Mouse (Mus musculus): ENCODE results near the gene Mmp24. TPM values are rescaled to one million over a fixed set of nuclear protein-coding genes. Genes with fewer than 3 reads are reported as not detected.

The Mmp24 gene
- total RNA-seq (2023), result not detected

GRCm38 (mm10) chr2:155774927-155775684 is at the start of gene Mmp24:
Mmp24 (plus strand) TSS chr2:155775342.

GRCm38 (mm10) chr2:155729158-155729645 is 45.9 kb upstream of the Mmp24 start, which contains the start of gene Edem2:
Edem2 (minus strand) TSS chr2:155729475.

GRCm38 (mm10) chr2:155735766-155736165 is 39.4 kb upstream of the Mmp24 start, which contains the start of gene Gm17581:
Gm17581 (minus strand) TSS chr2:155735866.

GRCm38 (mm10) chr2:155751014-155751786 is 23.9 kb upstream of the Mmp24 start, which contains the start of gene Procr:
Procr (plus strand) TSS chr2:155751117.

GRCm38 (mm10) chr2:155819392-155819448 is 44.1 kb downstream of the Mmp24 start, which contains the start of gene BC029722:
BC029722 (minus strand) TSS chr2:155819426.

GRCm38 (mm10) chr2:155826630-155827424 is 51.7 kb downstream of the Mmp24 start, which contains the start of gene Eif6:
Eif6 (minus strand) TSS chr2:155826925.

GRCm38 (mm10) chr2:155834732-155835131 is 59.6 kb downstream of the Mmp24 start, which contains the start of gene Fam83c:
Fam83c (minus strand) TSS chr2:155834854.

Other genes with a start within 250 kb of the Mmp24 start
- gene Gss, start 182.5 kb upstream of the Mmp24 start, total RNA-seq (2023), result 11.2 TPM
- gene Myh7b, start 164.1 kb upstream of the Mmp24 start, total RNA-seq (2023), result not detected
- gene Trpc4ap, start 83.0 kb upstream of the Mmp24 start, total RNA-seq (2023), result 194 TPM
- gene Edem2, start 45.9 kb upstream of the Mmp24 start, total RNA-seq (2023), result 33.6 TPM
- not detected for gene Gm17581, start 39.5 kb upstream of the Mmp24 start, total RNA-seq (2023)
- not detected for gene Procr, start 24.2 kb upstream of the Mmp24 start, total RNA-seq (2023)
- 26.0 TPM for gene BC029722, start 44.1 kb downstream of the Mmp24 start, total RNA-seq (2023)
- gene Eif6, start 51.6 kb downstream of the Mmp24 start, total RNA-seq (2023), result 144 TPM
- 0.47 TPM for gene Fam83c, start 59.5 kb downstream of the Mmp24 start, total RNA-seq (2023)
- gene Uqcc1, start 155.0 kb downstream of the Mmp24 start, total RNA-seq (2023), result 44.3 TPM
- gene Gm15557, start 165.4 kb downstream of the Mmp24 start, total RNA-seq (2023), result not detected
- gene Gdf5, start 170.0 kb downstream of the Mmp24 start, total RNA-seq (2023), result not detected
- gene Cep250, start 181.1 kb downstream of the Mmp24 start, total RNA-seq (2023), result 42.1 TPM
- 1.7 TPM for gene 6430550D23Rik, start 232.6 kb downstream of the Mmp24 start, total RNA-seq (2023)
- gene Ergic3, start 232.7 kb downstream of the Mmp24 start, total RNA-seq (2023), result 58.9 TPM

All from CD4-positive naive resting alpha-beta T cell, adult 57 days (primary cell).